Mouse (Mus musculus): ENCODE results near the gene Nat8l.

DNA sequence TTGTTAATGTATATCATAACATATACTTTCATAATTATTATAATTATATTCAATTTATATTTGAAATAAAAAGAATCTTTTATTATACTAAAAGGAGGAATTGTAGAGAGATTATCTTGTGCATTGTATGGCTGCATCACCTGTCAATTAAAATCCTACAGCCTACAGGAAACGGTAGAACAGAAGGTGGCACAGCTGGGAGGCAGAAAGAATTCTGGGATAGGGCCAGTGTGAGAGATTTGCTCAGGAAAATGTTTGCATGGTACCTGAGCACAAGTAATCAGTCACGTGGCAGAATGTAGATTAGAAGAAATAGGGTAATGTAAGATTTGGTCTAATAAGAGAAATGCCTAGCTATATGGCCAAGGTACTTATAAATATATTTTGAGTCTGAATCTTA, 21.0 kb upstream of the Nat8l start:
- no peak for TF ChIP-seq CTCF (IDR thresholded peaks at IDR 0.05; ENCODE audit: extremely low read depth, insufficient read length, insufficient replicate concordance, low read depth, low read length)
- TF ChIP-seq POLR2A (IDR thresholded peaks at IDR 0.05; ENCODE audit: low read depth, low read length): no peak
